Mouse (Mus musculus) heart, adult 2 months (tissue): ENCODE results near the gene Lgals2. TPM values are rescaled to one million over a fixed set of nuclear protein-coding genes. Genes with fewer than 3 reads are reported as not detected.

Source experiments
- DNase-seq, 2 experiments: peaks; one replicate each; pipeline ENCODE4 v3.0.0; 2021
- H3K27ac ChIP-seq: fragments of 200-600 bp; 2 replicates; pipeline ENCODE4 v1.8.1; 2022
- H3K27me3 ChIP-seq: fragments of 200-500 bp; 2 replicates; pipeline ENCODE4 v1.6.1; 2012; ENCODE audit warnings: mild to moderate bottlenecking, low read length, inconsistent platforms, mixed read lengths; ENCODE audit not compliant: control insufficient read depth, insufficient read depth
- H3K36me3 ChIP-seq: fragments of 200-500 bp; 2 replicates; pipeline ENCODE4 v1.6.1; 2012; ENCODE audit warnings: low read length, inconsistent platforms; ENCODE audit not compliant: control insufficient read depth, insufficient read depth
- H3K4me1 ChIP-seq: fragments of 200-500 bp; 2 replicates; pipeline ENCODE4 v1.6.1; 2011; ENCODE audit warnings: low read length; ENCODE audit not compliant: control insufficient read depth, insufficient read depth
- H3K4me3 ChIP-seq: fragments of 200-600 bp; 2 replicates; pipeline ENCODE4 v1.8.1; 2022
- H3K79me2 ChIP-seq: fragments of 200-500 bp; replicated peaks from 2 replicates; pipeline ENCODE4 v1.6.1; 2012; ENCODE audit warnings: mild to moderate bottlenecking, inconsistent platforms, low read length, moderate library complexity, mixed read lengths; ENCODE audit not compliant: control insufficient read depth, insufficient read depth
- H3K9ac ChIP-seq: fragments of 200-500 bp; 2 replicates; pipeline ENCODE4 v1.6.1; 2012; ENCODE audit warnings: low read depth, mild to moderate bottlenecking, control low read depth, inconsistent platforms, low read length, mixed read lengths
- CTCF ChIP-seq: fragments of 200-600 bp; IDR thresholded peaks from 2 replicates; pipeline ENCODE4 v1.8.1; 2022; ENCODE audit warnings: antibody characterized with exemption, mild to moderate bottlenecking, moderate library complexity
- EP300 ChIP-seq: fragments of 200-500 bp; IDR thresholded peaks from 2 replicates; pipeline ENCODE4 v1.6.1; 2011; ENCODE audit warnings: low read depth, low read length, control low read depth; ENCODE audit not compliant: insufficient read depth
- POLR2A ChIP-seq: fragments of 200-500 bp; IDR thresholded peaks from 2 replicates; pipeline ENCODE4 v1.6.1; 2011; ENCODE audit warnings: mild to moderate bottlenecking, low read depth, low read length, control low read depth; ENCODE audit not compliant: insufficient read depth
- WGBS: fragments of 180-500 bp; shearing (Covaris S2); methylation state at CpG from one replicate; pipeline ENCODE4 v1.1.7; 2018; 5-methylcytosine and 5-hydroxymethylcytosine counted together
- intact Hi-C: fragments of 180-260 bp; cut with DNase I; formaldehyde crosslinking; loops from one replicate; pipeline ENCODE4 v1.15.1; 2025
- polyA plus RNA-seq: library from polyadenylated mRNA; depleted of rRNA; stranded (reverse); fragments of >200 nt; gene quantifications from 2 replicates; pipeline ENCODE4 v1.2.3, GENCODE M21; 2012
- total RNA-seq, 2 experiments: library from RNA; stranded (reverse); gene quantifications; 2 replicates each; pipeline ENCODE4 v1.2.3; 2021

The Lgals2 gene
- total and polyA plus RNA-seq, 3 experiments, result 1.5 TPM; not detected in 2

GRCm38 (mm10) chr15:78834233-78835005 lies 20.9 kb downstream of the Lgals2 start:
- H3K36me3 ChIP-seq, result peaks cover 2% of the 10 kb centered on the region; the same call in 1 of the 2 replicates
- no peak overlapping the region for H3K4me3 ChIP-seq
- H3K27ac ChIP-seq, result peak overlapping the region; percentile 97
- peaks cover 35% of the 10 kb centered on the region for H3K4me1 ChIP-seq
- no peak for DNase-seq
- H3K9ac ChIP-seq, result peak overlapping the region; percentile 21
- WGBS, result 36% methylated on average over 10 of the region's 10 CpGs
- TF ChIP-seq EP300, result no peak
- no peak for TF ChIP-seq POLR2A
- TF ChIP-seq CTCF, result no peak
- intact Hi-C loops, result no loop called here
- H3K79me2 ChIP-seq, result no peaks in the 10 kb centered on the region
- no peaks in the 10 kb centered on the region for H3K27me3 ChIP-seq

- 84% methylated on average over 3 of the region's 3 CpGs for WGBS
- intact Hi-C loops, result no loop called here
Observed at GRCm38 (mm10) chr15:78833582-78833981, 21.7 kb downstream of the Lgals2 start.

GRCm38 (mm10) chr15:78832701-78833123 lies 22.6 kb downstream of the Lgals2 start:
- H3K4me3 ChIP-seq, result peak overlapping the region; percentile 16; the same call in 1 of the 2 replicates
- WGBS, result 2% methylated on average over 14 of the region's 14 CpGs

More at GRCm38 (mm10) chr15:78833582-78833981, 21.7 kb downstream of the Lgals2 start:
- H3K4me1 ChIP-seq, result peaks cover 35% of the 10 kb centered on the region
- TF ChIP-seq EP300 (no peak), POLR2A (no peak), CTCF (no peak)
- H3K79me2 ChIP-seq, result no peaks in the 10 kb centered on the region
- no peak overlapping the region for H3K4me3 ChIP-seq
- peaks cover 2% of the 10 kb centered on the region; the same call in 1 of the 2 replicates for H3K36me3 ChIP-seq
- H3K27ac ChIP-seq, result peak overlapping the region; percentile 97
- DNase-seq, result no peak
- no peak overlapping the region for H3K9ac ChIP-seq
- H3K27me3 ChIP-seq, result no peaks in the 10 kb centered on the region

GRCm38 (mm10) chr15:78831720-78832657 lies 23.3 kb downstream of the Lgals2 start:
- WGBS, result 51% methylated on average over 19 of the region's 19 CpGs
- Histone ChIP-seq H3K4me1 (peaks cover 35% of the 10 kb centered on the region), H3K9ac (peak overlapping the region; percentile 67), H3K27ac (peak overlapping the region; percentile 97), H3K36me3 (peaks cover 2% of the 10 kb centered on the region; the same call in 1 of the 2 replicates), H3K79me2 (no peaks in the 10 kb centered on the region), H3K27me3 (no peaks in the 10 kb centered on the region), H3K4me3 (peak overlapping the region; percentile 42)
- TF ChIP-seq POLR2A (peak; percentile 79), EP300 (peak; percentile 70; the same call in 1 of the 2 replicates), CTCF (no peak)
- DNase-seq, result peak; percentile 74 to 82
- intact Hi-C loops, result loop anchor here (1.0 kb wide), 1 partner anchor 11 kb away; no protein-coding TSS in a partner anchor

More at GRCm38 (mm10) chr15:78832701-78833123, 22.6 kb downstream of the Lgals2 start:
- intact Hi-C loops, result loop anchor here (1.0 kb wide), 1 partner anchor 11 kb away; no protein-coding TSS in a partner anchor
- peak; percentile 88 to 92 for DNase-seq
- no peaks in the 10 kb centered on the region for H3K79me2 ChIP-seq
- H3K27ac ChIP-seq, result peak overlapping the region; percentile 97
- H3K9ac ChIP-seq, result peak overlapping the region; percentile 50
- peaks cover 35% of the 10 kb centered on the region for H3K4me1 ChIP-seq
- TF ChIP-seq CTCF (peak; percentile 39), POLR2A (0 out of 2 replicates have a peak, but pooled peaks have one; percentile 26), EP300 (peak; percentile 76; the same call in 1 of the 2 replicates)
- H3K27me3 ChIP-seq, result no peaks in the 10 kb centered on the region
- H3K36me3 ChIP-seq, result peaks cover 2% of the 10 kb centered on the region; the same call in 1 of the 2 replicates
